Mouse (Mus musculus): ENCODE results near the gene Pald1. TPM values are rescaled to one million over a fixed set of nuclear protein-coding genes. Genes with fewer than 3 reads are reported as not detected.

Pald1 gene
- polyA plus RNA-seq (2014; fragmentation: Nextera tagmentation; extraction: Ambion mirVana), result 15.3 and 17.3 TPM in 2 replicates

- H3K4me2 ChIP-seq, result peak within 1 kb of the TSS; percentile 90
- H3K9ac ChIP-seq (ENCODE audit: low read length), result peak within 1 kb of the TSS; percentile 72
- ATAC-seq (ENCODE audit: low FRiP score) (peak; percentile 92), DNase-seq (ENCODE audit: low spot score, missing footprints) (peak; percentile 98)
- no peak within 1 kb of the TSS for H3K27ac ChIP-seq (ENCODE audit: low read depth, low read length)
- no peaks in the 10 kb centered on the region for H3K9me3 ChIP-seq (ENCODE audit: control insufficient read depth, low read length)
- peaks cover 5% of the 10 kb centered on the region; the same call in 1 of the 2 replicates for H3K27me3 ChIP-seq (ENCODE audit: control insufficient read depth, insufficient read depth, low read length)
- H3K36me3 ChIP-seq (ENCODE audit: control insufficient read depth, insufficient read depth, low read length), result no peaks in the 10 kb centered on the region
- H3K4me1 ChIP-seq (ENCODE audit: control insufficient read depth, insufficient read depth, low read length), result peaks cover 22% of the 10 kb centered on the region
- WGBS, result under 1% methylated on average over 57 of the region's 60 CpGs
- H3K4me3 ChIP-seq (ENCODE audit: low read depth, low read length), result peak within 1 kb of the TSS; percentile 53
Measured at GRCm38 (mm10) chr10:61383021-61383714, at the start of gene Pald1. Gene Pald1, minus strand, starts transcription at chr10:61383530.

DNA sequence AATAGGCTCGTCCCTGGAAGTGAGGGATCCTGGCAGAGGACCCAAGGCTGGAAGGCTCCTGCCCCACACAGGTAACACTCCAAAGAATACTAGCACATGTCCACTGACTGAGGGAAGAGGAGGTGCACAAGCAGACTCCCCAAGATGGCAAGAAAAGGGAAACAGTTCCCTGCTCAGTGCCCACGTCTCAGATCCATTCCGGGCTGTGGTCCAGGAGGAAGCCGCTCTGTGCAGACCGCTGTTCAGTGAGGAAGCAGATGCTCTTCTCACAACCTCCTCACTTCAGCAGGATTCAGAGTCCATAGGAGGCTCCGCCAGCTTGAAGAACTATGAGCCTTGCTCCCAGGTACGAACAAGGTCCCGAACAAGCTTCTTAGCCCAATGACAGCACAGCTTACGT is 48.0 kb upstream of the Pald1 start:
- Histone ChIP-seq H3K9me3 (ENCODE audit: control insufficient read depth, low read length) (no peaks in the 10 kb centered on the region), H3K9ac (ENCODE audit: low read length) (no peak overlapping the region), H3K4me3 (ENCODE audit: low read depth, low read length) (no peak overlapping the region), H3K4me2 (no peak overlapping the region), H3K27me3 (ENCODE audit: control insufficient read depth, insufficient read depth, low read length) (no peaks in the 10 kb centered on the region), H3K4me1 (ENCODE audit: control insufficient read depth, insufficient read depth, low read length) (no peaks in the 10 kb centered on the region), H3K27ac (ENCODE audit: low read depth, low read length) (no peak overlapping the region), H3K36me3 (ENCODE audit: control insufficient read depth, insufficient read depth, low read length) (peaks cover 27% of the 10 kb centered on the region)
- no peak for ATAC-seq (ENCODE audit: low FRiP score)
- no peak for DNase-seq (ENCODE audit: low spot score, missing footprints)
- 96% methylated on average over 9 of the region's 9 CpGs for WGBS

DNA sequence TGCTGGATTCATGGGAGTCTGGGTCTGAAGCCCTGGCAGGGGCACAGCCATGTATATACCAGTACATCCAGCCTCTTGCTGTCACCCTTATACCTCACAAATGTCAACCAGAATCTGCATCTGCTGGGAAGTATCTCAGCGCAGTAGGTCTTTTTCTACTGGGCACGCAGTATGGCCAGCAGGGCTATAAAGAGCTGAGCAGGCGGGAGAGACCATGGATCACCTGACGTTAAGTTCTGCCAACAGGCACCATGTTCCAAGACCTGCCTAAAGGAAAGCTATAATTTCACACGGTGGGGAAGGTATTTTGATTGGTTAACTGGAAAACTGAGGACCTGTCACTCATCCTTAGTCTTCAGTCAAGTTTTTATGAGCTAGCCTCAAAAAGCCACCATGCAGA is 45.7 kb upstream of the Pald1 start:
- peaks cover 22% of the 10 kb centered on the region; the same call in 1 of the 2 replicates for H3K36me3 ChIP-seq (ENCODE audit: control insufficient read depth, insufficient read depth, low read length)
- ATAC-seq (ENCODE audit: low FRiP score) (no peak), DNase-seq (ENCODE audit: low spot score, missing footprints) (no peak)
- H3K27ac ChIP-seq (ENCODE audit: low read depth, low read length), result no peak overlapping the region
- H3K4me1 ChIP-seq (ENCODE audit: control insufficient read depth, insufficient read depth, low read length), result peaks cover 5% of the 10 kb centered on the region; the same call in 1 of the 2 replicates
- H3K4me2 ChIP-seq, result no peak overlapping the region
- WGBS, result 92% methylated on average over 5 of the region's 5 CpGs
- no peak overlapping the region for H3K9ac ChIP-seq (ENCODE audit: low read length)
- H3K27me3 ChIP-seq (ENCODE audit: control insufficient read depth, insufficient read depth, low read length), result no peaks in the 10 kb centered on the region
- H3K9me3 ChIP-seq (ENCODE audit: control insufficient read depth, low read length), result no peaks in the 10 kb centered on the region
- H3K4me3 ChIP-seq (ENCODE audit: low read depth, low read length), result no peak overlapping the region

- Histone ChIP-seq H3K36me3 (ENCODE audit: control insufficient read depth, insufficient read depth, low read length) (peaks cover 17% of the 10 kb centered on the region; the same call in 1 of the 2 replicates), H3K27ac (ENCODE audit: low read depth, low read length) (no peak overlapping the region), H3K27me3 (ENCODE audit: control insufficient read depth, insufficient read depth, low read length) (no peaks in the 10 kb centered on the region), H3K4me2 (no peak overlapping the region), H3K4me3 (ENCODE audit: low read depth, low read length) (no peak overlapping the region), H3K9ac (ENCODE audit: low read length) (no peak overlapping the region), H3K9me3 (ENCODE audit: control insufficient read depth, low read length) (no peaks in the 10 kb centered on the region), H3K4me1 (ENCODE audit: control insufficient read depth, insufficient read depth, low read length) (peaks cover 5% of the 10 kb centered on the region; the same call in 1 of the 2 replicates)
- DNase-seq (ENCODE audit: low spot score, missing footprints) (no peak), ATAC-seq (ENCODE audit: low FRiP score) (no peak)
- WGBS, result 73% methylated on average over 4 of the region's 4 CpGs
Measured at GRCm38 (mm10) chr10:61428416-61428815, 45.1 kb upstream of the Pald1 start.

DNA sequence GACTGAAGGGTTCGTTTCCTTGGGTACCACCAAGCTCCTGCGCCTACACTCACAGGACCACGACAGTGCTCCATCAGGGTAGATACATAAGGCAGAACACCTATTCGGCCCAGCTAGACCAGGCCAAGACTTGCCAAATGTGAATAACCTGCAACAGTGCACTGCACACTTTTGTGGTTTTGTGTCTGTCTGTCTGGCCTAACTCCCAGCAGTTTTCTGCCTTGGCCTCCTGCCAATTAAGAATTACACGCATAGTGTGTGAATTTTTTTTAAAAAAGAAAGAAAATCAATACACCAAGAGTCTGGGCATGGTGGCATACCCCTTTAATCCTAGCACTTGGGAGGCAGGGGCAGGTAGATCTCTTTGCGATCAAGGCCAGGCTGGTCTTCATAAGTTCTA is 44.6 kb upstream of the Pald1 start:
- DNase-seq (ENCODE audit: low spot score, missing footprints), result no peak
- no peak for ATAC-seq (ENCODE audit: low FRiP score)
- Histone ChIP-seq H3K4me3 (ENCODE audit: low read depth, low read length) (no peak overlapping the region), H3K27me3 (ENCODE audit: control insufficient read depth, insufficient read depth, low read length) (no peaks in the 10 kb centered on the region), H3K27ac (ENCODE audit: low read depth, low read length) (no peak overlapping the region), H3K36me3 (ENCODE audit: control insufficient read depth, insufficient read depth, low read length) (peaks cover 13% of the 10 kb centered on the region; the same call in 1 of the 2 replicates), H3K4me1 (ENCODE audit: control insufficient read depth, insufficient read depth, low read length) (peaks cover 5% of the 10 kb centered on the region; the same call in 1 of the 2 replicates), H3K9ac (ENCODE audit: low read length) (no peak overlapping the region), H3K9me3 (ENCODE audit: control insufficient read depth, low read length) (no peaks in the 10 kb centered on the region), H3K4me2 (no peak overlapping the region)
- 95% methylated on average over 6 of the region's 6 CpGs for WGBS

- Histone ChIP-seq H3K27ac (ENCODE audit: low read depth, low read length) (no peak overlapping the region), H3K36me3 (ENCODE audit: control insufficient read depth, insufficient read depth, low read length) (peaks cover 8% of the 10 kb centered on the region; the same call in 1 of the 2 replicates), H3K27me3 (ENCODE audit: control insufficient read depth, insufficient read depth, low read length) (no peaks in the 10 kb centered on the region), H3K4me1 (ENCODE audit: control insufficient read depth, insufficient read depth, low read length) (peaks cover 5% of the 10 kb centered on the region; the same call in 1 of the 2 replicates), H3K9me3 (ENCODE audit: control insufficient read depth, low read length) (no peaks in the 10 kb centered on the region), H3K4me2 (no peak overlapping the region), H3K9ac (ENCODE audit: low read length) (no peak overlapping the region), H3K4me3 (ENCODE audit: low read depth, low read length) (no peak overlapping the region)
- DNase-seq (ENCODE audit: low spot score, missing footprints) (peak; percentile 68), ATAC-seq (ENCODE audit: low FRiP score) (no peak)
- WGBS, result 52% methylated on average over 2 of the region's 2 CpGs
Measured at GRCm38 (mm10) chr10:61426251-61426757, 43.0 kb upstream of the Pald1 start.

- no peak overlapping the region for H3K4me3 ChIP-seq (ENCODE audit: low read depth, low read length)
- peaks cover 3% of the 10 kb centered on the region; the same call in 1 of the 2 replicates for H3K36me3 ChIP-seq (ENCODE audit: control insufficient read depth, insufficient read depth, low read length)
- 70% methylated on average over 2 of the region's 2 CpGs for WGBS
- no peak overlapping the region for H3K4me2 ChIP-seq
- H3K9ac ChIP-seq (ENCODE audit: low read length), result no peak overlapping the region
- peaks cover 3% of the 10 kb centered on the region for H3K27me3 ChIP-seq (ENCODE audit: control insufficient read depth, insufficient read depth, low read length)
- ATAC-seq (ENCODE audit: low FRiP score) (no peak), DNase-seq (ENCODE audit: low spot score, missing footprints) (no peak)
- no peaks in the 10 kb centered on the region for H3K9me3 ChIP-seq (ENCODE audit: control insufficient read depth, low read length)
- no peak overlapping the region for H3K27ac ChIP-seq (ENCODE audit: low read depth, low read length)
- H3K4me1 ChIP-seq (ENCODE audit: control insufficient read depth, insufficient read depth, low read length), result peaks cover 5% of the 10 kb centered on the region; the same call in 1 of the 2 replicates
Measured at GRCm38 (mm10) chr10:61425047-61425446, 41.7 kb upstream of the Pald1 start.

GRCm38 (mm10) chr10:61424500-61424899 is 41.2 kb upstream of the Pald1 start:
- H3K4me2 ChIP-seq, result no peak overlapping the region

GRCm38 (mm10) chr10:61423289-61423688 is 40.0 kb upstream of the Pald1 start:
- no peak overlapping the region for H3K4me3 ChIP-seq (ENCODE audit: low read depth, low read length)
- H3K4me1 ChIP-seq (ENCODE audit: control insufficient read depth, insufficient read depth, low read length), result peaks cover 11% of the 10 kb centered on the region; the same call in 1 of the 2 replicates
- DNase-seq (ENCODE audit: low spot score, missing footprints), result no peak
- WGBS, result 40% methylated on average over 10 of the region's 10 CpGs
- no peaks in the 10 kb centered on the region for H3K36me3 ChIP-seq (ENCODE audit: control insufficient read depth, insufficient read depth, low read length)
- no peak overlapping the region for H3K9ac ChIP-seq (ENCODE audit: low read length)
- ATAC-seq (ENCODE audit: low FRiP score), result no peak
- no peak overlapping the region for H3K27ac ChIP-seq (ENCODE audit: low read depth, low read length)
- H3K9me3 ChIP-seq (ENCODE audit: control insufficient read depth, low read length), result no peaks in the 10 kb centered on the region
- H3K4me2 ChIP-seq, result no peak overlapping the region
- peaks cover 20% of the 10 kb centered on the region for H3K27me3 ChIP-seq (ENCODE audit: control insufficient read depth, insufficient read depth, low read length)

More at GRCm38 (mm10) chr10:61424500-61424899, 41.2 kb upstream of the Pald1 start:
- WGBS, result 36% methylated on average over 7 of the region's 7 CpGs
- ATAC-seq (ENCODE audit: low FRiP score) (peak; percentile 22; the same call in 1 of the 2 replicates), DNase-seq (ENCODE audit: low spot score, missing footprints) (no peak)
- H3K27ac ChIP-seq (ENCODE audit: low read depth, low read length), result no peak overlapping the region
- no peak overlapping the region for H3K4me3 ChIP-seq (ENCODE audit: low read depth, low read length)
- peaks cover 8% of the 10 kb centered on the region for H3K27me3 ChIP-seq (ENCODE audit: control insufficient read depth, insufficient read depth, low read length)
- no peaks in the 10 kb centered on the region; the same call in 1 of the 2 replicates for H3K36me3 ChIP-seq (ENCODE audit: control insufficient read depth, insufficient read depth, low read length)
- peaks cover 5% of the 10 kb centered on the region; the same call in 1 of the 2 replicates for H3K4me1 ChIP-seq (ENCODE audit: control insufficient read depth, insufficient read depth, low read length)
- no peaks in the 10 kb centered on the region for H3K9me3 ChIP-seq (ENCODE audit: control insufficient read depth, low read length)
- H3K9ac ChIP-seq (ENCODE audit: low read length), result no peak overlapping the region
